Mouse (Mus musculus) bone marrow macrophage, adult 2 months (primary cell): ENCODE measurements around the gene Zbtb22.
"Not testable (repeated sequence)": the region's sequence is repeated elsewhere in the genome, so short reads cannot be mapped to it uniquely, and the experiment has no call there.

Source experiments
- CTCF ChIP-seq: IDR thresholded peaks from 2 replicates; pipeline ENCODE4 v1.5.1; 2012; ENCODE audit warnings: low read depth, mild to moderate bottlenecking, low read length, moderate library complexity
- POLR2A ChIP-seq: IDR thresholded peaks from 2 replicates; pipeline ENCODE4 v1.6.1; 2012; ENCODE audit warnings: mild to moderate bottlenecking, low read depth, low read length, borderline replicate concordance

DNA sequence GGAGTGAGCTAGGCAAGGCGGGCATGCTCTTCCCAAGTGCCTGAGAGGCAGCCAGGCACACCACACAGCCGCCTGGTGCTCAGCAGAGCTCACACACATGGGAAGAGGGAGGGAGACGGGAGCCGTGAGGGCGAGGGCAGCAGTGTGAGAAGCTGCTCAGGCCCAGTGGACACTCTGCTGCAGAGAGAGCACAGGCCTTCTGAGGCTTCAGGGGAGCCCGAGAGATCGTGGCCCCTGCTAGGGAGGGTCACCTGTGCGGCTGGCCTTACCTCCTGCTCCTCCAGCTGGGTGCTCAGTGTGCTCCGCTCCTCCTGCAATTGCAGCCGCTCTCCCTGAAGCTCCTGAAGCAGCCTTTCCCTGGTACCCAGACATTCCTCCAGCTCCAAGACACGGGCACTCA is 31.4 kb upstream of the Zbtb22 start:
- not testable (repeated sequence) for TF ChIP-seq CTCF, POLR2A
